Mouse (Mus musculus) hindbrain, embryonic 13.5 days (tissue): Measurements from ENCODE around the gene Mcpt2. TPM values are rescaled to one million over a fixed set of nuclear protein-coding genes. Genes with fewer than 3 reads are reported as not detected.

ENCODE experiments used
- ATAC-seq: fragments of 200-750 bp; cut with Nextera tagmentation; 2 replicates; pipeline ENCODE4 v1.8.0; 2017; ENCODE audit warnings: moderate TSS enrichment; ENCODE audit not compliant: low FRiP score
- H3K27ac ChIP-seq: fragments of 300-500 bp; sonication (generic); 2 replicates; pipeline ENCODE4 v1.5.1; 2015; ENCODE audit warnings: inconsistent platforms, mild to moderate bottlenecking, moderate library complexity
- H3K27me3 ChIP-seq: fragments of 300-500 bp; sonication (generic); 2 replicates; pipeline ENCODE4 v1.6.1; 2015; ENCODE audit warnings: mild to moderate bottlenecking, inconsistent platforms
- H3K36me3 ChIP-seq: fragments of 300-500 bp; sonication (generic); 2 replicates; pipeline ENCODE4 v1.6.1; 2015; ENCODE audit warnings: mild to moderate bottlenecking, inconsistent platforms
- H3K4me1 ChIP-seq: fragments of 300-500 bp; sonication (generic); replicated peaks from 2 replicates; pipeline ENCODE4 v1.6.1; 2015; ENCODE audit warnings: inconsistent platforms
- H3K4me2 ChIP-seq: fragments of 300-500 bp; sonication (generic); 2 replicates; pipeline ENCODE4 v1.6.1; 2015; ENCODE audit warnings: inconsistent platforms, mild to moderate bottlenecking, moderate library complexity
- H3K4me3 ChIP-seq: fragments of 300-500 bp; sonication (generic); 2 replicates; pipeline ENCODE4 v1.5.1; 2015; ENCODE audit warnings: mild to moderate bottlenecking, inconsistent platforms
- H3K9ac ChIP-seq: fragments of 300-500 bp; sonication (generic); 2 replicates; pipeline ENCODE4 v1.6.1; 2015; ENCODE audit warnings: mild to moderate bottlenecking, inconsistent platforms
- H3K9me3 ChIP-seq: fragments of 300-500 bp; sonication (generic); 2 replicates; pipeline ENCODE4 v1.6.1; 2016; ENCODE audit warnings: inconsistent platforms
- WGBS: fragments of 180-500 bp; shearing (Covaris S2); methylation state at CpG from one replicate; pipeline ENCODE4 v1.1.7; 2015; 5-methylcytosine and 5-hydroxymethylcytosine counted together
- microRNA-seq: library from miRNA; unstranded; fragments of <30 nt; microRNA quantifications from one replicate; pipeline ENCODE4, GENCODE M21; 2016
- polyA plus RNA-seq: library from polyadenylated mRNA; unstranded; fragments of >200 nt; fragmentation: Nextera tagmentation; extraction: Ambion mirVana; gene quantifications from 2 replicates; pipeline ENCODE4 v1.2.1, GENCODE M21; 2015

Mcpt2 gene
- polyA plus RNA-seq, 1 experiment from 2014 or later = not detected

DNA sequence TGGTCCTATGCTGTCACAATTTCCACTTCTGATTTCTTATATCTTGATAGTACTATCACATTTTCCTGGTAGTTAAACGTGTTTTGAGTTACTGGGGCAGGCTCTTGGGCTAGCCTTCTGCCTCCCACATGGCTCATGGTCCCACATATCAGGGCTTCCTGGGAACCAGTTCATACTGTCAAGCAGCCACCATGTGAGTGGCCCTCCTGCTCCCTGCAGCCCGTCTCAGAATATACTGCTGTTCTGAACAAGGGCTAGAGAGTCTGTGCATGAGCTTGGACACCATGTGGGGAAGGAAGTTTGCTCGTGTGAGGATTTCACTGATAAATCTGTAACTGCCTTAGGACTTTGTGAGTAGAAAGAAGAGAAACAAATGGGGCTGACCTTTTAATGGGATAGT, 44.9 kb downstream of the Mcpt2 start:
- no peaks in the 10 kb centered on the region for H3K36me3 ChIP-seq
- H3K9ac ChIP-seq = no peak overlapping the region
- H3K27me3 ChIP-seq = no peaks in the 10 kb centered on the region
- H3K27ac ChIP-seq = no peak overlapping the region
- H3K4me1 ChIP-seq = no peaks in the 10 kb centered on the region
- H3K4me2 ChIP-seq = no peak overlapping the region
- H3K4me3 ChIP-seq = no peak overlapping the region
- H3K9me3 ChIP-seq = no peaks in the 10 kb centered on the region
- ATAC-seq = no peak
- WGBS = 78% methylated on average over 3 of the region's 3 CpGs

- Histone ChIP-seq H3K9ac (no peak overlapping the region), H3K36me3 (no peaks in the 10 kb centered on the region), H3K4me2 (no peak overlapping the region), H3K4me1 (no peaks in the 10 kb centered on the region), H3K27me3 (no peaks in the 10 kb centered on the region), H3K4me3 (no peak overlapping the region), H3K9me3 (no peaks in the 10 kb centered on the region), H3K27ac (no peak overlapping the region)
- 77% methylated on average over 2 of the region's 2 CpGs for WGBS
- ATAC-seq = no peak
Observed at GRCm38 (mm10) chr14:56093353-56093752, 51.5 kb downstream of the Mcpt2 start.

Small RNA genes within 50 kb of the gene (microRNA-seq; reads per million reads assigned to microRNA genes)
- gene Mir6949 = not detected

Other genes starting within 250 kb of the Mcpt2 start
- 10.8 and 12.0 TPM in 2 replicates for gene Nfatc4, start 218.9 kb upstream of the Mcpt2 start, polyA plus RNA-seq
- 11.7 and 11.9 TPM in 2 replicates for gene Nynrin, start 188.0 kb upstream of the Mcpt2 start, polyA plus RNA-seq
- gene Cbln3, start 157.6 kb upstream of the Mcpt2 start, polyA plus RNA-seq = 0.14 and 0.27 TPM in 2 replicates
- gene Khnyn, start 157.1 kb upstream of the Mcpt2 start, polyA plus RNA-seq = 10.0 and 11.1 TPM in 2 replicates
- gene Sdr39u1, start 141.7 kb upstream of the Mcpt2 start, polyA plus RNA-seq = 115 and 124 TPM in 2 replicates
- gene Cma1, start 97.4 kb upstream of the Mcpt2 start, polyA plus RNA-seq = 0.43 TPM in 1 of 2 replicates, not detected in the other
- not detected in 2 replicates for gene Cma2, start 91.1 kb upstream of the Mcpt2 start, polyA plus RNA-seq
- not detected in 2 replicates for gene Mcpt1, start 24.1 kb upstream of the Mcpt2 start, polyA plus RNA-seq
- gene Mcpt9, start 11.5 kb upstream of the Mcpt2 start, polyA plus RNA-seq = not detected in 2 replicates
- gene Mcpt4, start 20.3 kb downstream of the Mcpt2 start, polyA plus RNA-seq = not detected in 2 replicates
- gene Mcpt8, start 43.2 kb downstream of the Mcpt2 start, polyA plus RNA-seq = not detected in 2 replicates
- not detected in 2 replicates for gene Ctsg, start 60.5 kb downstream of the Mcpt2 start, polyA plus RNA-seq
- gene Gzme, start 78.6 kb downstream of the Mcpt2 start, polyA plus RNA-seq = not detected in 2 replicates
- not detected in 2 replicates for gene Gzmd, start 90.6 kb downstream of the Mcpt2 start, polyA plus RNA-seq
- gene Gzmg, start 117.5 kb downstream of the Mcpt2 start, polyA plus RNA-seq = not detected in 2 replicates
- gene Gzmn, start 132.6 kb downstream of the Mcpt2 start, polyA plus RNA-seq = not detected in 2 replicates
- gene Gzmf, start 169.4 kb downstream of the Mcpt2 start, polyA plus RNA-seq = not detected in 2 replicates
- gene Gzmc, start 192.6 kb downstream of the Mcpt2 start, polyA plus RNA-seq = not detected in 2 replicates
- gene Gzmb, start 220.2 kb downstream of the Mcpt2 start, polyA plus RNA-seq = not detected in 2 replicates